Mouse (Mus musculus): ENCODE results near the gene Scd2. TPM values are rescaled to one million over a fixed set of nuclear protein-coding genes. Genes with fewer than 3 reads are reported as not detected.
"Not testable (repeated sequence)": the region's sequence is repeated elsewhere in the genome, so short reads cannot be mapped to it uniquely, and the experiment has no call there.

Gene Scd2
- polyA plus RNA-seq, 1 experiment from 2014 or later: 150 TPM

- not testable (repeated sequence) for H3K9me3 ChIP-seq (replicated peaks; ENCODE audit: control insufficient read depth, low read length); ATAC-seq (replicated peaks; ENCODE audit: insufficient number of reproducible peaks, low FRiP score, low TSS enrichment); H3K9ac ChIP-seq (ENCODE audit: low read depth, low read length); H3K4me3 ChIP-seq (ENCODE audit: low read depth, low read length); H3K27ac ChIP-seq (ENCODE audit: low read depth, low read length); H3K27me3 ChIP-seq (ENCODE audit: control insufficient read depth, insufficient read depth, low read length); H3K4me2 ChIP-seq
- peaks cover 12% of the 10 kb centered on the region; the same call in 1 of the 2 replicates for H3K4me1 ChIP-seq (ENCODE audit: control insufficient read depth, insufficient read depth, low read length)
- 79% methylated on average over 1 of the region's 1 CpGs for WGBS (ENCODE audit: insufficient replicate concordance)
- H3K36me3 ChIP-seq (ENCODE audit: control insufficient read depth, insufficient read depth, low read length): peaks cover 15% of the 10 kb centered on the region
Observed at GRCm38 (mm10) chr19:44310155-44310575, 16.7 kb downstream of the Scd2 start.

DNA sequence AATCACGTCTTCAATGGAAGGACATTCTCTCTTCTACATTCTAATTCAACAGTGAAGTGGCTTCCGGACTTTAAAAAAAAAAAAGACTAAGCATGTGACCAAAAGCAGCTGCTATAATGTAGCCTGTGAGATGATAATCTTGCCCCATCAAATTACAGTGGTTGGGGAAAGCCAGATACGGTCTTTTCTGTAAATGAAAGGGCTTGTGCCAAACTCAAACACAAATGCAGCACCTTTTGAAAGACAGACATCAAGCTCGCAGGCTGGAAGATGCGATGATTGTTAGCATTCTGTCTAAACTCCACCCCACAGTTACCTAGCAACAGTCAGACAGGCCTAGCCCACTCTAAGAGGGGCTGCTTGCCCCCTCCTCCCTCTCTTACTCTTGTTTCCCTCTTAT is 17.3 kb downstream of the Scd2 start:
- Histone ChIP-seq H3K4me2 (no peak overlapping the region), H3K9ac (ENCODE audit: low read depth, low read length) (no peak overlapping the region), H3K4me1 (ENCODE audit: control insufficient read depth, insufficient read depth, low read length) (peaks cover 12% of the 10 kb centered on the region; the same call in 1 of the 2 replicates), H3K36me3 (ENCODE audit: control insufficient read depth, insufficient read depth, low read length) (peaks cover 8% of the 10 kb centered on the region), H3K4me3 (ENCODE audit: low read depth, low read length) (no peak overlapping the region), H3K9me3 (replicated peaks; ENCODE audit: control insufficient read depth, low read length) (no peaks in the 10 kb centered on the region), H3K27ac (ENCODE audit: low read depth, low read length) (no peak overlapping the region), H3K27me3 (ENCODE audit: control insufficient read depth, insufficient read depth, low read length) (no peaks in the 10 kb centered on the region)
- no peak for ATAC-seq (replicated peaks; ENCODE audit: insufficient number of reproducible peaks, low FRiP score, low TSS enrichment)
- 56% methylated on average over 5 of the region's 5 CpGs for WGBS (ENCODE audit: insufficient replicate concordance)

- no peak overlapping the region for H3K4me3 ChIP-seq (ENCODE audit: low read depth, low read length)
- H3K36me3 ChIP-seq (ENCODE audit: control insufficient read depth, insufficient read depth, low read length): peaks cover 4% of the 10 kb centered on the region; the same call in 1 of the 2 replicates
- no peak overlapping the region for H3K4me2 ChIP-seq
- 57% methylated on average over 8 of the region's 8 CpGs for WGBS (ENCODE audit: insufficient replicate concordance)
- H3K4me1 ChIP-seq (ENCODE audit: control insufficient read depth, insufficient read depth, low read length): peaks cover 12% of the 10 kb centered on the region; the same call in 1 of the 2 replicates
- no peak overlapping the region for H3K9ac ChIP-seq (ENCODE audit: low read depth, low read length)
- no peak for ATAC-seq (replicated peaks; ENCODE audit: insufficient number of reproducible peaks, low FRiP score, low TSS enrichment)
- H3K27ac ChIP-seq (ENCODE audit: low read depth, low read length): 0 out of 2 replicates have a peak overlapping the region, but pooled peaks have one; percentile 0
- H3K27me3 ChIP-seq (ENCODE audit: control insufficient read depth, insufficient read depth, low read length): no peaks in the 10 kb centered on the region
- no peaks in the 10 kb centered on the region for H3K9me3 ChIP-seq (replicated peaks; ENCODE audit: control insufficient read depth, low read length)
Observed at GRCm38 (mm10) chr19:44311306-44312006, 18.0 kb downstream of the Scd2 start.

DNA sequence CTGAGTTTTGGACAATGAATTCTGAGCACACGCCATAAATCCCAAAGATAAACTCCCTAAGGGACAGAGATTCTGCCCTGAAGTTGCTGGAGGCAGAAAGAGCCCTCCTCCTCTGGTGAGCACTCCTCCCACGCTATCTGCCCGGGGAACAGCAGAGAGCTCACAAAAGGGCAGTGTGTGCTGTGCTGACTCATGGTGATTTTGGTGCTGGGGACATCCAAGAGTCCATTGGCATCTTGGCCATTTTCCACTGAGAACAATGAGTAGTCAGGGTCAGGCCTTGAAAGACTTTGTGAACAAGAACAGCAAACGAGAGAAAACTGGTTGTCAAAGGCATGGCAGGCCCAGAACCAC is 18.5 kb downstream of the Scd2 start:
- 0 out of 2 replicates have a peak, but pooled peaks cover 4% of the 10 kb centered on the region for H3K36me3 ChIP-seq (ENCODE audit: control insufficient read depth, insufficient read depth, low read length)
- WGBS (ENCODE audit: insufficient replicate concordance): 40% methylated on average over 4 of the region's 4 CpGs
- H3K4me2 ChIP-seq: no peak overlapping the region
- ATAC-seq (replicated peaks; ENCODE audit: insufficient number of reproducible peaks, low FRiP score, low TSS enrichment): no peak
- H3K4me3 ChIP-seq (ENCODE audit: low read depth, low read length): no peak overlapping the region
- H3K27ac ChIP-seq (ENCODE audit: low read depth, low read length): 0 out of 2 replicates have a peak overlapping the region, but pooled peaks have one; percentile 0
- no peaks in the 10 kb centered on the region for H3K27me3 ChIP-seq (ENCODE audit: control insufficient read depth, insufficient read depth, low read length)
- H3K9ac ChIP-seq (ENCODE audit: low read depth, low read length): no peak overlapping the region
- peaks cover 12% of the 10 kb centered on the region; the same call in 1 of the 2 replicates for H3K4me1 ChIP-seq (ENCODE audit: control insufficient read depth, insufficient read depth, low read length)
- no peaks in the 10 kb centered on the region for H3K9me3 ChIP-seq (replicated peaks; ENCODE audit: control insufficient read depth, low read length)

DNA sequence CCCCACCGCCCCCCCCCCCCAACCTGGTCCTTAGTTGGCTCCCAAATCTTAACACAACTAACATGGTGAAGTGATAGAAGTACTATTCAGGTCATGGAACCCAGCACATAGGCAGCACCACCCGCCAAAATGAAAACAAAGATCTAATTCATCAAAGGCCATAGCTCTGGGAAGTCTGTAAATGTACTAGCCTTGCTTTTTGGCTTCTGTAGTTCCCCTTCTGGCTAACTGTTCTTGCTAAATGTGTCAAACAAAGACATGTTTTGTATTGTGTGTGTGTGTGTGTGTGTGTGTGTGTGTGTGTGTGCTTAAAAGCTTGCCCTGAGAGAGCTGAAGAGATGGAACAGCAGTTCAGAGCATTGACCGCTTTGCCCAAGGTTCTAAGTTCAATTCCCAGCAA is 19.6 kb downstream of the Scd2 start:
- 0 out of 2 replicates have a peak, but pooled peaks cover 4% of the 10 kb centered on the region for H3K36me3 ChIP-seq (ENCODE audit: control insufficient read depth, insufficient read depth, low read length)
- ATAC-seq (replicated peaks; ENCODE audit: insufficient number of reproducible peaks, low FRiP score, low TSS enrichment): no peak
- no peak overlapping the region for H3K9ac ChIP-seq (ENCODE audit: low read depth, low read length)
- 68% methylated on average over 3 of the region's 3 CpGs for WGBS (ENCODE audit: insufficient replicate concordance)
- peaks cover 12% of the 10 kb centered on the region; the same call in 1 of the 2 replicates for H3K4me1 ChIP-seq (ENCODE audit: control insufficient read depth, insufficient read depth, low read length)
- H3K27ac ChIP-seq (ENCODE audit: low read depth, low read length): no peak overlapping the region
- H3K9me3 ChIP-seq (replicated peaks; ENCODE audit: control insufficient read depth, low read length): no peaks in the 10 kb centered on the region
- no peak overlapping the region for H3K4me3 ChIP-seq (ENCODE audit: low read depth, low read length)
- H3K27me3 ChIP-seq (ENCODE audit: control insufficient read depth, insufficient read depth, low read length): no peaks in the 10 kb centered on the region
- no peak overlapping the region for H3K4me2 ChIP-seq

GRCm38 (mm10) chr19:44314327-44314759 is 20.9 kb downstream of the Scd2 start:
- H3K9ac ChIP-seq (ENCODE audit: low read depth, low read length): peak overlapping the region; percentile 72
- H3K27me3 ChIP-seq (ENCODE audit: control insufficient read depth, insufficient read depth, low read length): no peaks in the 10 kb centered on the region
- WGBS (ENCODE audit: insufficient replicate concordance): 1% methylated on average over 18 of the region's 18 CpGs
- ATAC-seq (replicated peaks; ENCODE audit: insufficient number of reproducible peaks, low FRiP score, low TSS enrichment): peak; percentile 91
- peak overlapping the region; percentile 96 for H3K27ac ChIP-seq (ENCODE audit: low read depth, low read length)
- no peaks in the 10 kb centered on the region for H3K36me3 ChIP-seq (ENCODE audit: control insufficient read depth, insufficient read depth, low read length)
- H3K9me3 ChIP-seq (replicated peaks; ENCODE audit: control insufficient read depth, low read length): no peaks in the 10 kb centered on the region
- H3K4me2 ChIP-seq: peak overlapping the region; percentile 80
- peak overlapping the region; percentile 52 for H3K4me3 ChIP-seq (ENCODE audit: low read depth, low read length)
- peaks cover 12% of the 10 kb centered on the region; the same call in 1 of the 2 replicates for H3K4me1 ChIP-seq (ENCODE audit: control insufficient read depth, insufficient read depth, low read length)

GRCm38 (mm10) chr19:44314871-44315414 is 21.5 kb downstream of the Scd2 start:
- peak overlapping the region; percentile 96 for H3K27ac ChIP-seq (ENCODE audit: low read depth, low read length)
- peak overlapping the region; percentile 52 for H3K4me3 ChIP-seq (ENCODE audit: low read depth, low read length)
- H3K4me1 ChIP-seq (ENCODE audit: control insufficient read depth, insufficient read depth, low read length): peaks cover 12% of the 10 kb centered on the region; the same call in 1 of the 2 replicates
- H3K9ac ChIP-seq (ENCODE audit: low read depth, low read length): peak overlapping the region; percentile 72
- H3K9me3 ChIP-seq (replicated peaks; ENCODE audit: control insufficient read depth, low read length): no peaks in the 10 kb centered on the region
- WGBS (ENCODE audit: insufficient replicate concordance): under 1% methylated on average over 11 of the region's 11 CpGs
- H3K36me3 ChIP-seq (ENCODE audit: control insufficient read depth, insufficient read depth, low read length): no peaks in the 10 kb centered on the region
- peak; percentile 47 for ATAC-seq (replicated peaks; ENCODE audit: insufficient number of reproducible peaks, low FRiP score, low TSS enrichment)
- peak overlapping the region; percentile 80 for H3K4me2 ChIP-seq
- no peaks in the 10 kb centered on the region for H3K27me3 ChIP-seq (ENCODE audit: control insufficient read depth, insufficient read depth, low read length)

DNA sequence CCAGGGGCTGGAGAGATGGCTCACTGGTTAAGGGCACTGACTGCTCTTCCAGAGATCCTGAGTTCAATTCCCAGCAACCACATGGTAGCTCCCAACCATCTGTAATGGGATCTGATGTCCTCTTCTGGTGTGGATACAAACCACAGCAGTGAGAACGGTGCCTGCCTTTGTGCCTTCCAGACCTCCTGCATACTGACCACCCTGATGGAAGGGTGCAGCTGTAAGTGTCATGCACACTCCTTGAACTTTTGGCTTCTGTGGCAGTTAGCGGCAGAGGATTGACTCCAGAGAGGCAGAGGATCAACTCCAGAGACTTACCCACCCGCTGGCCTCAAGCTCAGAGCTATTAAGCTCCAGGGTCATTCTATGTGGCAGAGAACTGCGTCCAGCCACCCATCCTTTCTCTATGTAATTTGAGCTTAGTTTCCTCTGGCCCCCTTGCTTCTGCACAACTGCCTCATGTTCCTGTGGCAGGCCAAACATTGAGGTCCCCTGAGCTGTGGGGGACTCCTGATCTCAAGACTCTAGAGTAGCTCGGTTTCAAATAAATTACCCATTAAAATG is 23.4 kb downstream of the Scd2 start:
- WGBS (ENCODE audit: insufficient replicate concordance): 64% methylated on average over 5 of the region's 5 CpGs

More for the DNA sequence above, 23.4 kb downstream of the Scd2 start:
- Histone ChIP-seq H3K9ac (ENCODE audit: low read depth, low read length) (no peak overlapping the region), H3K4me3 (ENCODE audit: low read depth, low read length) (no peak overlapping the region), H3K27me3 (ENCODE audit: control insufficient read depth, insufficient read depth, low read length) (no peaks in the 10 kb centered on the region), H3K4me2 (no peak overlapping the region), H3K27ac (ENCODE audit: low read depth, low read length) (no peak overlapping the region), H3K36me3 (ENCODE audit: control insufficient read depth, insufficient read depth, low read length) (no peaks in the 10 kb centered on the region), H3K4me1 (ENCODE audit: control insufficient read depth, insufficient read depth, low read length) (peaks cover 4% of the 10 kb centered on the region; the same call in 1 of the 2 replicates), H3K9me3 (replicated peaks; ENCODE audit: control insufficient read depth, low read length) (no peaks in the 10 kb centered on the region)
- no peak for ATAC-seq (replicated peaks; ENCODE audit: insufficient number of reproducible peaks, low FRiP score, low TSS enrichment)
